Mouse (Mus musculus): ENCODE results near the gene Ucp3.
"Not testable (repeated sequence)": the region's sequence is repeated elsewhere in the genome, so short reads cannot be mapped to it uniquely, and the experiment has no call there.

Ucp3 gene

DNA sequence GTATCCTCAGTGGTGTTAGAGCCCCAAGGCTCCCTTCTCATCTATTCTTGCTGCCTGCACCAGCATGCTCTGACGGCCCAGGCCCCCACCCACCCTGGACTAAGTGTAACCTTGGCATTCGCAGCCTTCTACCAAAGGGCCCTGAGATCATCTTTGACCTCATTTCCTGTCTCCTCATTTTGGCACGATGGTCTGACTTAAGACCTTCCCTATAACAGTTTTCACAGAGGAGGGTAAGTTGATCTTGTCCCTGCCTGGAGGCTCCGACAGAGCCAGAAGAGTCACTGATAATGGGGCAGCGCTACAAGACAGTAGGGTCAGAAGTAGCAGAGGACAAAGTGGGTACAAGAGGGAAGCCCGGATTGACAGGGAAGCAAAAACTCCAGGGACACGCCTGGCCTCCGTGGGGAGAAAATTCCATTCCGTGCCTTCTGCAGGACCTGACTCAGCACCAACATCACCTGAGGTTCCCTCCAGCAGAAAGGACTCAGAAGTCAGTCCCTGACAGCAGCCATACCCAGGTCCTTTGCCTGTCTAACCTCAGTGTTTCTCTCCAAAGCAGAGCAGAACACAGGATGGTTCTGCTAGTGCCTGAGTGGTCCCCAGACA is 1.2 kb downstream of the Ucp3 start:
- in situ Hi-C loops (cut with MboI): no loop called here

DNA sequence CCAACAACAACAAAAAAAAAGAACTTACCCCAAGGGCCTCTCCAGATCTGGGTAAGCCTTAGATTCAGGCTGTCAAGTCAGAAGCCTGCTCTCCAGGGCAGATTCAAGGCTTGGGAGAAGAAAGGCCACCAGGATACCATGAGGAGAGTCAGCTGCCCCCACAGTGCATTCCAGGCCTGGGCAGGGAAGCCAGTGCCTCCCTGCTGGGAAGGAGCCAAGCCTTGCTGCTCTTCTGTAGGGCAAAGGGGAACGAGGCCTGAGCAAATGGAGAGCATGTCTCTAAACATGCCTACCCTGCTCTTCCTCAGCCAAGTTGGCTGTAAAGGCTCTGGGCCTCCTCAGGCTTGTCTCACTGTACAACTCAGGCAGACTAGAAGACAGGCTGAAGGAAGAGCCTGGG is 1.9 kb downstream of the Ucp3 start:
- in situ Hi-C loops (cut with MboI): no loop called here

DNA sequence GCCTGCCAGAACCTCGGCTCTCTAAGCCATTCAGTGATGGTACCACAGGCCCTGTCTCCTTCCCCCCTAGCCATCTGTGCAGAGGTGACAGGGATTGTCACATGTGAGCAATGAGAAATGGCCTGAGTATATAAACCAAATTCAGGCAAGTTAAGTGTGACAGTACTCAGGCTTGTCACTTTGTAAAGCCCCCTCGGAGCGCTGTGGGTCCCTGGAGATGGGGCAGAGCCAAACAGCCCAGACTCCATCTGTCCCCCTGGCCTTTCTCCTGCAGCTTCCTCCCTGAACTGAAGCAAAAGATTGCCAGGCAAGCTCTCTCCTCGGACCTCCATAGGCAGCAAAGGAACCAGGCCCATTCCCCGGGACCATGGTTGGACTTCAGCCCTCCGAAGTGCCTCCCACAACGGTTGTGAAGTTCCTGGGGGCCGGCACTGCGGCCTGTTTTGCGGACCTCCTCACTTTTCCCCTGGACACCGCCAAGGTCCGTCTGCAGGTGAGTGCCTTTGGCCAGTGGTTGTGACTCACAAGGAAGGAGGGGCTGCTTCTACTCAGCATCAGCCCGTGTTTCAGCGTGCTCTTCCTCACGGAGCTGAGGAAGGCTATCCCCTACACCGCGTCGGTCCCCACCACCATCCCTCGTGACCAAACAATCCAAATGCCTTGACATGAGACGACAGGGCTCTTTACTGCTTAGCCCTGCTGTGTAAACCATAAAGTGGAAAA is 6.5 kb downstream of the Ucp3 start:
- in situ Hi-C loops (cut with MboI): no loop called here

DNA sequence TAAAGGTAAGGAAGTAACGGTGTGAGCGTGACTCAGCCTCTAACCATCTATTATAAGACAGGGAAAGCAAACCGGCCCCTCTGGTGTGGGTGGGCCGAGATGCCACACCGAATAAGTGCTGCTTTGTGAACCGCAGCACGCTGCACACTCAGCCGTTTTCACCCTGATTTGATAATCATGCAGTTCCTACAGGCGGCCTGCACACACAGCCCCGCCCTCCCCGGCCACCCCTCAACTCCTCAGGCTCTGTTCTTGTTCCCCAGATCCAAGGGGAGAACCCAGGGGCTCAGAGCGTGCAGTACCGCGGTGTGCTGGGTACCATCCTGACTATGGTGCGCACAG is 7.0 kb downstream of the Ucp3 start:
- in situ Hi-C loops (cut with MboI): no loop called here

DNA sequence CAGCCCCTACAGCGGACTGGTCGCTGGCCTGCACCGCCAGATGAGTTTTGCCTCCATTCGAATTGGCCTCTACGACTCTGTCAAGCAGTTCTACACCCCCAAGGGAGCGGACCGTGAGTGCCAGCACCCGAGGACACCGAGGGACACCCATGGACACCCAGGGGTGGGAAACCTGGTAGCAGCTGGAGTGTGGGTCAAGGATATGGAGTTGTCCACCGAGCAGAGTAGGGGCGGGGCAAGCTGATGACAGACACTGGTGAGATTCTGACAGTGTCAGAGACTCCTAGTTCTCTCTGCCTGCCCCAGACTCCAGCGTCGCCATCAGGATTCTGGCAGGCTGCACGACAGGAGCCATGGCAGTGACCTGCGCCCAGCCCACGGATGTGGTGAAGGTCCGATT is 7.4 kb downstream of the Ucp3 start:
- in situ Hi-C loops (cut with MboI): no loop called here

DNA sequence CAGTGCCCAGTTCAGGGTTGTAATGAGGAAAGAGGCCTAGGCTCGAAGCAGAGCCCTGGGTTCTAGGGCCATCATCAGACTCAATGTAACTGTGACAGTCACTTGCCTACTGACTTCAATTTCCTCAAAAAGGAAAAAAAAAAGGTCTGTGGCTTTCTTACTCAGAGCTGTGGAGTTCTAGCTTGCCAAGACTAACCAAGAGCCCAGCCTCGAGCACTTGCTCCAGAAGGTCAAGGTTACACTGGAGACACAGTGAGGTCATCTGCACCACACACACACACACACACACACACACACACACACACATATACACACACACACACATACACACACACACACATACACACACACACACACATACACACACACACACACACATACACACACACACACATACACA is 9.3 kb downstream of the Ucp3 start:
- in situ Hi-C loops (cut with MboI): not testable (repeated sequence)

DNA sequence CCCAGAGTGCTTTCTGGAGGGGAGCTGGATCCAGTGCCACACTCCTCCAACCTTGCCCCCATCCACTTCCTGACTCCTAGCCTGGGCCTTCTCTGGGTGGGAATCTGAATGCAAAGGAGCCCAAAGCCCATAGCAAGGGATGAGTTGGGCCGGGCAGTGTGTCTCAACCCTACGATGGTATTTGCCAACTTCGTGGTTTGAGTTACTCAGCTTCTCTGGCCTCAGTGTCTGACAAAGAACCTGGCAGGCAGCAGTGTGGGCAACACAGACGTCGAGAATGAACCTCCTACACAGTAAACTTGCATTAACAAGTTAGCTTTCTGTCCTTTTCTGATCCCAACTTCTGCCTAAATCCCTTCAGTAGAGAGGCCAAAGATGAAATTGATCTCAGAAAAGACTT is 11.7 kb downstream of the Ucp3 start:
- in situ Hi-C loops (cut with MboI): no loop called here

DNA sequence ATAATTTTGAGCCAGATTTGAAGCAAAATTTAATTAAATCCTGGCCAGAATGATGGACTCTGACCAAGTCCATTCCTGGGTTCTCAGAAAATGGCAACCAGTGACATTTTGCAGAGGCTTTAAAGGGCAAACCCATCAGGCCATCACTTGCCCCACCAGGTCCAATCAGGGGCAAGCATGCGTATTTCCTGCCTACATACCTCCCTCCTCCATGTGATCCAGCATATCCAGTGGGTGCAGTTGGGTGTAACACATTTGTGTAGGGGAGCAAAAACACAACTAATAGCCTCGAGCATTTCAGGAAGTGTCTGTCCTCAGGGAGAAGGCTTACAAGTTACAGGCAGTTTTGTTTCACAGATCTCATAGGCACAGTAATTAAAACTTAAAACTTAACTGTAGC is 14.5 kb downstream of the Ucp3 start:
- in situ Hi-C loops (cut with MboI): no loop called here

DNA sequence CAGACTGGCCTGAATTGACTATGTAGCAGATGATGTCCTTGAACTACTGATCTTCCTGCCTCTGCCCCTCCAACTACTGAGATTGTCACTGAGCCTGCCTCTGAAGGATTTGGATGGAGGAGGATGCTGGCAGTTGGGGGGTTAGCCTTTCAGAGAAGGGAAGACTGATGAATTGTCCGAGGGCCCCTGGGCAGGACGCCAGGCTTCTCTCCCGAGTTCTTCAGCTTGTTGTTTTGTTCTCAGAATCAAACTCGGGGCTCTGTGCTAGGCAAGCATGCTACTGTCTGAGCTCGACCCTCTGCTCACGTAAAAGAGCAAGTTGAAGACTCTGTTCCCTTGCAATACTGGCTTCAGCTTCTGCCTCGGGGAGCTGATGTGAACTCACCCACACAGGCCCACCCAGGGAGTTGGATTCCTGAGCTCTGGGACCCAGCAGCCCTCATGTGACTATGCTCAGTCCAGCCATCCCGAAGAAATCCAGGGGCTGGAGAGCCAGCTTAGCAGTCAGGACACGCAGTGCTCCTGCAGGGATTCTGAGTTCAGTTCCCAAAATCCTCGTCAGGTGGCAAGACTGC is 15.8 kb downstream of the Ucp3 start:
- in situ Hi-C loops (cut with MboI): no loop called here

DNA sequence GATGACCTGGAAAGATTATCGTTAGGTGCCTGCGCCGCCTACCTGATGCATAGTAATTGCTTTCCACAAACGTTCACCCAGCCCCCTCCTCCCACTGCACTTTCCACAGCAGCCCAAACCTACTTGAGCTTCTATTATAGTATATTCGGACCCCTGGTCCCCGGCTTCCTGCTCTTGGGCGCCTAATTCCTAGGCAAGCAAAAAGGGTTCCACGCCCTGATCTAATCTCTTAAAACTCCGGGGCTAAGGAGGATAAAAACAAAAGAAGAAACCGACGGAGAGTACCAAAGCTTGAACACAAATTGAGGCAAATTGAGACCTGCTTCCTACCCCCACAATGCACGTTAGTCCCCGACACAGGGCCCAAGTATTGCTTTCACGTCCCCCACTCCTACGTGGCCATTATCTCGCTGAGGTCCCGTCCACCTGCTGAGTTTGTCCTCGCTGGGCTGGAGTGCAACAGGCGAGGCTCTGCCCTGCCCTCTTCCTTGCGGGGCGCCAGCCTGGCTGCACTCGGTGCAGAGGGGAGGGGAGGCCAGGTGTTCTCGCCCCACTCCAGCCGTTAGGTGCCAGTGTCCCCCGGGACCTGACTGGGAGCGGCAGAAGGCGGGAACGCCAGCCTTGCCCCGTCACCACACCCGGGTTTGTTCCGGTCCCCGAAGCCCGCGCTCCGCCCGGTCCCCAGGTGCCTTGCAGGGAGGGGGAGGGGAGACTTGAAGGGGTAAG is 19.8 kb downstream of the Ucp3 start:
- in situ Hi-C loops (cut with MboI): no loop called here

DNA sequence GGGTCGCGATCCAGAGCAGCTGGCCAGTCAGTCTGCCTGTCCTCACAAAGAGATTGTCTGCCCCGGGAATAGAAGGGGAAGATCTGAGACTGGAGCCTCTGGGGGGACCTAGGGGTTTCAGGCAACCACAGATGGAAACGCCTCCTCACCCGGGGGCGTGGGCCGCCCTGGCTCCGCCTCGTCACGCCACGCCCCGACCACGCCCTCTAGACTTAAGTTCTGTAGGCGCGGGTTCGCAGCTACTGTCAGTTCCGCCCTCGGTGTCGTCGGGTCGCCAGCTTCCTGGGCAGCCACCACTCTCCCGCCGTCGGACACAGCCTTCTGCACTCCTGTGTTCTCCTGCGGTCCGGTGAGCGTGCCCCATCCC is 20.3 kb downstream of the Ucp3 start, which contains the start of gene Ucp2:
Gene Ucp2, plus strand, starts transcription at position 221 of the 367 bp plus-strand sequence.
- in situ Hi-C loops (cut with MboI): no loop called here

DNA sequence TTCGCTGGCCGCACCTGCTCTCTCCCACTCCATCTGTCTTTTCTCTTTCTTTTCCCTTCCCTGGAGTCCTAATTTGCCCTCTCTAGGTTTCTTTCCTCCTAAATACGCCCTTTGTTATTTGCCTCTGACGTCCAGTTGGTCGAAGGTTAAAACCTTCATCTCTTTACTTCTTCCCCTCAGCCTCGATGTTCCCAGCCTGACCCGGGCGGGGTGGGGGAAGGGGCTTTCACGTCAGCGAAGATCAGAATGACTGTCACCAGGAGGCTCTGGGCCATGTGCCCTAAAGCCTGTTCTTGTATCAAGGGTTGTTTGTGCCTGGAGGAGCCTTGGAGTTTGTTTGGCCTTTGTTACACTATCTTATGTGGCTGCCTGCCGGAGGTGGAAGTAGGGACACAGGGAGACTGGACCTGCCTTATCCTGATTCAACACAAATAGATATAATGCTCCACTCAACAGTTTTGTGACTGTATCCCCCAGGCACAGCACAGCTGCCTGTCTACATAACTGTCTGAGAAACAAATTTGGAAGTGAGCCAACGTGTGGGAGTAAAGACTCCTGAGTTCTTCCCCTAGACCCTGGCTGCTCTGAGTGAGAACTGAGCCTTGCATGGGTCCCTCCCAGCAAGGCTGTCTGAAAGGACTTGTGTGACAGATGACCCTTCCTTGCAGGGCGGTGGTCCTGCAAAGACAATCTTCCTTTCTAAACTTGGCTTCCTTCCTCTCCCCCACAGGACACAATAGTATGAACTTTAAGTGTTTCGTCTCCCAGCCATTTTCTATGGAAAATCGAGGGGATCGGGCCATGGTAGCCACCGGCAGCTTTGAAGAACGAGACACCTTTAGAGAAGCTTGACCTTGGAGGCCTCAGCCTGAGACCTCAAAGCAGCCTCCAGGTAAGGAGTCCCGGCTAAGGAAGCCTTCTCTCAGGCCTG is 21.0 kb downstream of the Ucp3 start:
- in situ Hi-C loops (cut with MboI): no loop called here

DNA sequence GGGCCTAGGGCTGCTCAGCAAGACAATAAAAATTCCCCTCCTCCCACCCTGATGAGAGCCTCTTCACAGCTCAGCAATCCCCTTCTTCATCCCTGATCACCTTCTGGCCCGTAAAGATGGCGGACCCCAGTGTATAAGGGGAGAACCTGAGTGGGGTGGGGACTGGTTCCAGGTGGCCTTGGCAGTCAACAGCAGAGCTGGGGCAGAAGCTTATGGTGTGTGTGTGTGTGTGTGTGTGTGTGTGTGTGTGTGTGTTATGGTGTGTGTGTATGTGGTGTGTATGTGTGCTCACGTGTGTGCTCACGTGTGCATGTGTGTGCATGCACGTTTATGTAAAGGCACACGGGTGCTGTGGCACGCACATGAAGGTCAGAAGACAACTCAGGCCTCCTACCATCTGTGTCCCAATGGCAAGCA is 21.6 kb downstream of the Ucp3 start:
- in situ Hi-C loops (cut with MboI): no loop called here

DNA sequence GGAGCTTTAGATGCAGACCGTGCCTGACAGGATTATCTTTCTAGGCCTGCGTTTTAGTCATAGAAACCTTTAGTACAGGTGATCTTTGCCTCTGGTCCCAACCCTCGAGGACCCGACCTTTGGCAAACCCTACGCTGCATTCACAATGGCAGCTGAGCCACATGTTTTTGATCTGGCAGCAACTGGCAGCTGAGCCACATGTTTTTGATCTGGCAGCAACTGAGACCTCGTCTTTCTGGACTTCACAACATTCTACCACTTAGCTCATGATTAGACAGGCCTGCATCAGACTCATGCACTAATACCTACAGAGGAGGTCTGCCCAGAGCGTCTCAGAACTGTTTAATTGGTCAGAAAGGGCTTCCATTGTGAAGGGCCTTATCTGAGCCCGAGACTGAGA is 22.3 kb downstream of the Ucp3 start:
- in situ Hi-C loops (cut with MboI): no loop called here

DNA sequence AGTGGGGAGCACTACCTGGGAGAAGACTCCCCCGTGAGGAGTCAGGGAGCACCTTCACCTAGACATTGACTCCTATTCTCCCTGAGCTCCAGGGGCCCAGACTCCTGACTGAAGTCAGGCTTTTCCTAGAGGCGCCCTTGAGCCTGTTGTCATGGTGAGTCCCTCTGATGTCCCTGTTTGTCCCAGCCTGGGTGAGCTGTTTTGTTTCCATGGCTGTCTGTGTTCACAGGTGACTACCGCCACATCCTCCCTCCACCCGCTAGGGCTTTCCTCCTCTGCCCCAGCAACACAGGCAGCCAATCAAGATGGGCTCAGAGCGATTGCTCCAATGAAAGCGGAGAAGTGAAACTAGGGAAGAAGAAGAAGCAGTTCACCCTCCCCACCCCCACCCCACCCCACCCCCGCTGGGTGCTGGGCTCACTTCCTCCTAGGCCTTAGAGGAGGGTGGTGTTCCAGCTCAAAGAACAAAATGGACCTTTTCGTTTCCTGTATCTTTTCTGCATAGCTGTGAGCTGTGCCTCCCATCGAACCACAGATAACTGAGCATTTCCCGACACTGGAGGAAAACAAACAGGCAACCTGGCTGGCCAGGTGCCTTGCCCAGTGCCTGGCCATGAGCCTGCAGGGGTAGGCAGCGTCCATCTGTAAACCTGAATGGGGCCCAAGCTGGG is 22.9 kb downstream of the Ucp3 start:
- in situ Hi-C loops (cut with MboI): no loop called here

DNA sequence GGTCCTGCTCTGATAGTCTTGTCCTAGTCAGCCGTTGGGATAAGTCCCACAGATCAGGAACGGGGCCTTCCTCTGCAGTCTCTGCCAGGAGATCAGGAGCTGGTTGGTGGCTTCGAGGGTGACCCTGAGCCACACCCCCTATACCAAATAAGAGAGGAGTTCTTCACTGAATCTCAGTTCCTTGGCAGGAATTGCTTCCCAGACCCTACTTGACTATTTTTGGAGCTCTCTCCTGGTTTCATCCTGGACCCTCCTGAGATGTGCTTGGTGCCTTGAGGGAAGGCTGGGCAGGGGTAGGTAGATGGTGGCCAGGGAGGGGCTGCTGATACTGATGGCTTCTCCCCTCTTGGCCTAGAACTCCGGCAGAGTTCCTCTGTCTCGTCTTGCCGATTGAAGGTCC is 23.6 kb downstream of the Ucp3 start:
- in situ Hi-C loops (cut with MboI): no loop called here

DNA sequence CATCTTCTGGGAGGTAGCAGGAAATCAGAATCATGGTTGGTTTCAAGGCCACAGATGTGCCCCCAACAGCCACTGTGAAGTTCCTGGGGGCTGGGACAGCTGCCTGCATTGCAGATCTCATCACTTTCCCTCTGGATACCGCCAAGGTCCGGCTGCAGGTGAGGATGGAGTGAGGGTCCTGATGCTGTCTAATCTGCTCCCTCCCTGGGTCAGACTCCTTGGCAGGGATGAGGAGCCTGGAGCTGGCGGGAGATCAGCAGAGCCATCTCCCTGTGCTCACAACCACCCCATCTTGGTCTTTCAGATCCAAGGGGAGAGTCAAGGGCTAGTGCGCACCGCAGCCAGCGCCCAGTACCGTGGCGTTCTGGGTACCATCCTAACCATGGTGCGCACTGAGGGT is 24.0 kb downstream of the Ucp3 start:
- in situ Hi-C loops (cut with MboI): no loop called here

DNA sequence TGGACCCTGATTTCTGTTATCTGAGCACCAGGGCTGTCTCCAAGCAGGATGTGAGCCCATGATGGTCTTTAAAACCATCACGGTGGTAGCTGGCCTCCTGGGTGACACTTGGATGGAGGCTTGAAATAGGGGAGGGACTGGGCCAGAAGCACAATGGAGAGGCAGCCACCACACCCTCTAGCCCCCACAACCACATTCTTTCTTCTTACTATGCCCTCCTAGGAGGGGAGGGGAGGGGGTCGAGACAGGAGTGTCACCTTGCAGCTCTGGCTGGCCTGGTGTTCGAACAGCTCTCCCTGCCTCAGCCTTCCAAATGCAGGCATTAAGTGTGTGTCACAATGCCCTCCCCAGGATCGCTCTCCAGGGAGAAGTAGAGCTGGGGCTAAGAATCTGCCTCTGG is 24.6 kb downstream of the Ucp3 start:
- in situ Hi-C loops (cut with MboI): no loop called here

DNA sequence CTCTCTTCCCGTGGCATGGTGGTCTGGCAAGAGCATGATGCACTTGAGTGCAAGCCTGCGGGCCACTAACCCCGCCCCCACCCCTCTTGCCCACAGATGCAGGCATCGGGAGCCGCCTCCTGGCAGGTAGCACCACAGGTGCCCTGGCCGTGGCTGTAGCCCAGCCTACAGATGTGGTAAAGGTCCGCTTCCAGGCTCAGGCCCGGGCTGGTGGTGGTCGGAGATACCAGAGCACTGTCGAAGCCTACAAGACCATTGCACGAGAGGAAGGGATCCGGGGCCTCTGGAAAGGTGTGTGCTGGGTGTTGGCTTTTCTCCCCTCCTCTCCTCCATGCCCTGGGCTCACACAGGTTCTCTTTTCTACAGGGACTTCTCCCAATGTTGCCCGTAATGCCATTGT is 25.2 kb downstream of the Ucp3 start:
- in situ Hi-C loops (cut with MboI): no loop called here

DNA sequence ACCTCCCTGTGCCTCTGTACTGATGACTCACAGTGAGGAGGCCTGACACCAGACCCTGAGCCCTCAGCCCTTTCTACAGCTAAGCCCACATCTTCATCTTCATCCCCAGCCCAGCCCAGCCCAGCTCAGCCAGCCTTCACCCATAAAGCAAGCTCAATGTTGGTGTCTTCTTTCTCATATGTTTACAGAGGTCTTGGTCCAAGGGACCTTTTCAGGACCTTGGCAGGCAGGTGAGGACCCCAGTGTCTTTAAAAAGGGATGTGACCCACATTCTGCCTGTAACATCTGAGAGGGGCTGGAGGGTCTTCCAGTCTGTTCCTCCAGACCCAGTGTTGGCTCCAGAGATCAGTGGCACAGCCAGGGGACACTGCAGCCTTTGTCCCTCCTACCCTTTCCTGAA is 26.7 kb downstream of the Ucp3 start:
- in situ Hi-C loops (cut with MboI): no loop called here

DNA sequence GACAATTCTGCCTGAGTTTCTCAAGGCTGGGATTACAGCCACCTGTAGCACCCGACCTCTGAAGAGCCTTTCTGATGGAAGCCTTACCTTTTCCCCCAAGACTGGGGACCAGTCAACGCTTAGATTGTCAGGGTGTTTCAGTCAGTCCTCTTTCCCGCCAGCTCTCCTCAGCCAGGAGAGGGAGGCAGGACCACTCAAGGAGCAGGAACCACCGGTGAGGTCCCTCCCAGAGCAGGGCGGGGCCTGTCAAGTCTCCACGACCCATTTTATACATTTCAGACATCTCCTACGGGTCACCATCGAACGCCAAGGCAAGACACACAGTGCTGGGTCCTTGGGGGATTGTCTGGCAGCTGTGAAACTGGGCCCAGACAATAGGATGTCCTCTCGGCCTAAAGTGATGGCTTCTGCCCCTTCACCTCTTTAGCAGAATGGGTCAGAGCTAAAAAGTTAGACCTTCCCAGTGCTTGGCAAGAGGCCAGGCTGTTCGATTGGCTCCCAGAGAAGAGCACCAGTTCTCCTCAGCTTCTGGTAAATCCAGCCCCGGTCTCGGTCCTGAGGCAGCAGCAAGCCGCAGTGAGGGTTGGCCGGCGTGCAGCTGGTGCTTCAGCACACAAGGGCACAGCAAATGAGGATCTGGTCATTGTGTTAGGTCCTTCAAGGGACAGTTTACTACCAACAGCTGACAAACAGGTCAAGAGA is 27.6 kb downstream of the Ucp3 start:
- in situ Hi-C loops (cut with MboI): no loop called here
